Mouse (Mus musculus) CD8-positive naive resting alpha-beta T cell, adult 2 months (primary cell): Measurements from ENCODE around the gene Prame.
"Not testable (repeated sequence)": the region's sequence is repeated elsewhere in the genome, so short reads cannot be mapped to it uniquely, and the experiment has no call there.

Source experiments
- DNase-seq, 2 experiments: peaks; one replicate each; pipeline ENCODE4 v3.0.0; 2022; ENCODE audit warnings: low read depth in 2 of 2, low spot score in 2 of 2

Gene Prame

DNA sequence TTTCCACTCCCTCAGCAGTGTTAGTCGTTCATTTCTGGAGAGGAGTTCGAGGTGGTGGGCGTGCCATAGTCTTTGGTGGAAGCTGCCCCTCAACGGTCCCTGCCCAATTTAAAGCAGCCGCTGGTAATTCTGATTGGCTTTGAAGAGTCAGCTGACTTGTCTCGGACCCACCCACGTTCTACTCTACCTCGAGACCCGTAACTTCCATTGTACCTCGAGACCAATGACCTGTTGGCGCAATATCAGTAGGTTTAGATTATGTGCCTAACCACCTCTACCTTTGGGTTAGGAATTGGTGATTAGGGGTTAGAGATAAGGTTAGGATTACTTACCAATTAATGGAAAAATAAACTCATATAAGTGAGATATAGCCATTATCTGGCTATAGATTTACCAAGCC, at the start of gene Prame:
Gene Prame (minus strand): TSS at position 101 of the 400 bp plus-strand sequence.
- no peak for DNase-seq

DNA sequence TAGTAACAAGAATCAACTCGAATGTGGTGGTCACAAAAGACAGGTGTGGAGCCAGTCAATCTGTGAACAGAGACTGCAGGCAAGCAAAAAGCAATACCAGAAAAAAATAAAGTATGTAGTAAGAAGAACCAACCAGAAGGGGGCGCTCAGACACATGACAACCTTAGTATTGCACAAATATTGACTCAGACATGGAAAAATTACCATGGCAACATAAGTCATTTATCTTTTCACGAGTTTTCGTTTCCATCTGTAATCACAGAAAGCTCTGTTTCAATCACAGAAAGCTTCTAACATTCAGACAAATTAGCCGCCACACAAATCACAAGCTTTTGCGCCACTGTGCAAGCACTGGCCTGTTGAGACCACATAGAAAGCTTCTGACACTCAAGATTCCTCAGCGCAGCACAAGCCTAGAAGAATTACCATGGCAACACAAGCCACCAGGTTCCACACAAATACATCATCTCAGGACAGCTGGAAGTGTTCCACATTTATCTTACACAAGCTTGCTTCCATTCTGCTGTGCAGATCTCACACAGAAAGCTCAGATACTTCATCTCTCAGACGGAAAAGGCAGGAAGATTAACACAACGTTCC, 24.8 kb upstream of the Prame start:
- DNase-seq: peak in 1 of 2 experiments; percentile 3

DNA sequence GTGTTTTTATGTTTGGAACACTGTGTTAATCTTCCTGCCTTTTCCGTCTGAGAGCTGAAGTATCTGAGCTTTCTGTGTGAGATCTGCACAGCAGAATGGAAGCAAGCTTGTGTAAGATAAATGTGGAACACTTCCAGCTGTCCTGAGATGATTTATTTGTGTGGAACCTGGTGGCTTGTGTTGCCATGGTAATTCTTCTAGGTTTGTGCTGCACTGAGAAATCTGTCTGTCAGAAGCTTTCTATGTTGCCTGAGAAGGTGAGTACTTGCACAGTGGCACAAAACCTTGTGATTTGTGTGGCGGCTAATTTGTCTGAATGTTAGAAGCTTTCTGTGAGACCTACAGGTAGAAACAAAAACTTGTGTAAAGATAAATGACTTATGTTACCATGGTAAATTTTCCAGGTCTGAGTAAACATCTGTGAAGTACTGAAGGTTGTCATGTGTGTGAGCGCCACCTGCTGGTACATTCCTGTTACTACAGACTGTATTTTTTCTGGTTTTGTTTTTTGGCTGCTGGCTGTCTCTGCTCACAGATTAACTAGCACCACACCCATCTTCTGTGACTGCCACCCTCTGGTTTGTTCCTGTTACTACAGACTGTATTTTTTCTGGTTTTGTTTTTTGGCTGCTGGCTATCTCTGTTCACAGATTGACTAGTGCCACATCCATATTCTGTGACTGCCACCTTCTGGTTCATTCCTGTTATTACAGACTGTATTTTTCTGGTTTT, 26.0 kb downstream of the Prame start:
- peak; percentile 18 to 44 for DNase-seq

DNA sequence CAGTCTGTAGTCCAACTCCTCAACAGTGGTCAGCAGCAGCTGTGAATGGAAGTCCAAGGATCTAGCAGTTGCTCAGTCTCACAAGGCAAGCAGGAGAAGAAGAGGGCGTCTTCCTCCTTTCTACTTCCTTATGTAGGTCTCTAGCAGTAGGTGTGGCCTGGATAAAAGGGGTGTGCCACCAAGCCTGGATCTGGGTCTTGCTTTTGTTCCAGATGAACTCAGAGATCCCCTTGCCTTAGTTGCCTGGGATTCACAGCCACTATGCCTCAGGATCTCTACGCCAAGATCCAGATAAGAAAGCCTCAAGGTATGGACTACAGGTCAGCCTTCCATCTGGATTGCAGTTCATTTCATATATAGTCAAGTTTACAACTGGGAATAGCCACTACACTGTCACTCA, 28.8 kb downstream of the Prame start, which contains the start of gene Nxf7:
Gene Nxf7 (minus strand): TSS at position 101 of the 400 bp plus-strand sequence.
- no peak for DNase-seq

DNA sequence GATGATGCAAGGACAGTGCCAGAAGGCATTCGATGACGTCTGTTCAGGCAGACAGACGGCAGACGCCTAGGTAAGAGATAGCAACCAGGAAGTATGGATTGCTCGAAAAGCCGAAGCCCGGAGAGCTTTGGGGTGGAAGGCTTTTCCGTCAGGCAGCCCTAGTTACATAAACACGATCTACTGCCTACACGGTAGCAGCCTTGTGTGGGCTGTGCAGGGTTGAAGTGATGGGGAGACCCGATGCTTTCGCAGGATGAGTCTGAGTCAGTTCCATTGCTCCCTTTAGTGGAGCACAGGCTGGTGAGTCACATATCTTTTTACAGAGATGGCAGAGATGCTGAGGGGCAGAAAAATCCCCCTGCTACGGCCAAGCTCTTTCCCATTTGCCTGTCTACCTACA, 29.4 kb downstream of the Prame start:
- DNase-seq: no peak

DNA sequence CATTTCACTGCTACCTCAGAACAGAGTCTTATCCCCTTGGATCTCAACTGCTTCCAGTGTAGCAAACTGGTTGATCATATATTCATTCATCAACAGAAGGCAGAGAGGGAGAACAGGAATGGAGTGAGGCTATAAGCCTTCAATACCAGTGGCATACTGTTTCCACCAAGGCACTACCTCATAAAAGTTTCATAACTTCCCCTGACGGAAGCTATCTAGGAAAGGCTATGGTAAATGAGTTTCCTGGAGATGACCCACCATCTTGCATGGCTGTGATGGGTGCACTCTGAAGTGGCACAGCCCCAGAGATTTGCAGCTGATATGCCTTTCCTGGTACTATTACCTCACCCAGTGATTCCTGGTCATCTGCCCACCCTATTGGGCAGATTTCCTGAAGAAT, 51.1 kb downstream of the Prame start:
- DNase-seq: no peak

DNA sequence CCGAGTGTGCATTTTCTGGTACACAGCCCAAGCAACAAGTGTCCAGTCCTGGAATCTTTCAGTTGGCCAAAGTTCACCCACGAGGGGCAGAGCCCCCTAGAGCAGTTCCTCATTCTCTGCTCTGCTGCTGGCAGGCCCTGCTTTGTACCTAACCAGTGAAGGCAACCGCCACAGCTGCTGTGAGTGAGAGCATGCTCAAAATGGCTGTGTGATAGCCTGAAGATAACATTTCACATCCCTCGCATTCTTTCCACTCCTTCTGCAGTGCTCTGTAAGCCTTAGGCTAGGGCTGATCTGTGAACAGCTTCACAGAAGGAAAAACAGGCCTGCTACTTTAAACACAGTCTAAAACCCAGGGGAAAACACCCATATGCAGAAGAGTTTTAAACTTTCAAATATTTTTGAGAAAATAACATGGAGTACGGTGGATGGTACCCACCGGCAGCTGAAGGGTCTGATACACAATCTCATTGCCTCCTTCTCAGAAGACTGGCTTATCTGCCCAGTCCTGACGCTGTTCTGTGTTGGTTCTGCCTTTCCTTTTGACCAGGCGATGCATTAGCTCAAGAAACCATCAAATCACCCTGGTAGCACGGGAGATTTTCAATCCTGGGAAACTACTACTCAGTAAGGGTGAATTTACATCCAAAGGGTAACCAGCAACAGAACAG, 52.4 kb downstream of the Prame start:
- DNase-seq: not testable (repeated sequence)

DNA sequence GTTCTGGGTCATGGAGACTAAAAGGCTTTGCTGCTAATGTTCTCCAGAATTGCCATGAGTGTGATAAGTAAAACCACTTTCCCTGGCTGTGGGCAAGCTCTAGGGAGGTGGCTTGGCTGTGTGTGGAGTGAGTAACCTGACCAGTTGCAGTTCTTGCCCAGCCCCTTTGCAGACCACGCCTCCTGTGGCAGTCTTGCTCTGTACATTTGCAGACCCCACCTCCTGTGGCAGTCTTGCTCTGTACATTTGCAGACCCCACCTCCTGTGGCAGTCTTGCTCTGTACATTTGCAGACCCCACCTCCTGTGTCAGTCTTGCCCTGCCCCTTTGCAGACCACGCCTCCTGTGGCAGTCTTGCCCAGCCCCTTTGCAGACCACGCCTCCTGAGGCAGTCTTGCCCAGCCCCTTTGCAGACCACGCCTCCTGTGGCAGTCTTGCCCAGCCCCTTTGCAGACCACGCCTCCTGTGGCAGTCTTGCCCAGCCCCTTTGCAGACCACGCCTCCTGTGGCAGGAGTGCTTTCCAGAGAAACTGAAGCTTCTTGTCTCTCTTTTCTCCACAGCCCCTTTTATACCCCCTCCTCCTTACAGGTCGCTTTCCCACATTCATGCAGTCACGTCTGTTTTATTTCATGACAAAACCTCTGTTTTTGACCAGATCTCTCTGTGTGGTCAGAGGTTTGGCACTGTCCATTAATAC, 53.1 kb downstream of the Prame start:
- DNase-seq: not testable (repeated sequence)

DNA sequence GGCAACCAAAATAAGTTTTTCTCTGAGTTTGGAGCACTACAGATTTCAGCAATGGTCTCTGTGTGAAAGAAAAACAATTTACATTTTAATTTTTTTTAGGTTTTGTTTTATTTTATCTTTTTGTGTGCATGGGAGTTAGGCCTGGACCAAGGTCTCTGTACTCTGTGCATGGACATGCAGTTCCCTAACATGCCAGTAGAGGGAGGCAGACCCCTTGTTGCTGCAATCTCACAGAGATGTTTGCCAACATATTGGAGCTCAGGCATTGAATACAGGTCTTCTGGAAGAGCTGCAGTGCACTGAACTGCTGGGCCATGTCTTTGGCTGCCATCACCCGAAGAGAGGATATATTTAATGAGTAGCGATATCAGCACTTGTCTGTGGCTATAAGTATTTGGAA, 58.0 kb downstream of the Prame start:
- peak; percentile 8 to 31 for DNase-seq

DNA sequence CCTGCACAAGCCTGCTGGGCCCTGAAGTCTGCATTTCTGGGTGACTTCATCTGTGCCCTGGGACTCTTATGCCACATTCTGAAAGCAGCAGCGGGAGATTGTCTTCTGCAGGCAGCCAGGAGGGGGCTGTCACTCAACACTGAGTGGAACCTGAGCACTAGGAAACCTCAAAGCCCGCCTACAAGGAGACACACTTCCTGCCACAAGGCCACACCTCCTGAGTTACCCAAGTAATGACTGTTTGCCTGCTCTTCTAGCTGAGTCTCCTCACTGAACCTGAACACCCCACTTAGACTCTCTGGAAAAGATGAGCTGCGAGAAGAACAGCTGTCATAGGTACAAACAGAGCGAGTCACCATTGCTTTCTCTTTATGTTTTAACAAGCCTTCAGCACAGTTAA, 62.6 kb downstream of the Prame start:
- peak; percentile 32 to 47 for DNase-seq
